Mouse (Mus musculus): Measurements from ENCODE around the gene Rpl6. TPM values are rescaled to one million over a fixed set of nuclear protein-coding genes. Genes with fewer than 3 reads are reported as not detected.
"Not testable (repeated sequence)": the region's sequence is repeated elsewhere in the genome, so short reads cannot be mapped to it uniquely, and the experiment has no call there.

Gene Rpl6
- polyA plus RNA-seq, 1 experiment from 2014 or later, result 505 TPM

DNA sequence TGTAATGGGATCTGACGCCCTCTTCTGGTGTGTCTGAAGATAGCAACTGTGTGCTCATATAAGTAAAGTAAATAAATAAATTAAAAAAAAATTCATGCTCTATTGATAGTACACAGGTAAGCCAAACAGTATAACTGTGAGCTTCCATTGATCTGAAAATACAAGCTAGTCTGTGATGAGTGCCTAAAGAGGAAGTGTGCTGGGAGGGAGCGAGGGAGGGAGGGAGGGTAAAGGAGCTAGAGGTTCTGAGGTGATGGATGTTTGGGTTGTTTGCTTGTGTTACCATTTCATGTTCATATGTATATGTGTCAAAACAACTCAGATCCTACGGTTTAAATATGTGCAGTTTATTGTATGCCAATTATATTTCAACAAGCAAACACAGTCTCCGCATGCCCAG, 22.6 kb downstream of the Rpl6 start:
- no peak for ATAC-seq
- Histone ChIP-seq H3K4me3 (ENCODE audit: low read depth, low read length) (no peak overlapping the region), H3K9me3 (replicated peaks; ENCODE audit: control insufficient read depth, low read length) (no peaks in the 10 kb centered on the region), H3K4me1 (ENCODE audit: control insufficient read depth, insufficient read depth, low read length) (peaks cover 4% of the 10 kb centered on the region; the same call in 1 of the 2 replicates), H3K36me3 (ENCODE audit: control insufficient read depth, insufficient read depth, low read length) (no peaks in the 10 kb centered on the region), H3K4me2 (ENCODE audit: low read length) (no peak overlapping the region), H3K9ac (ENCODE audit: low read length) (no peak overlapping the region), H3K27ac (ENCODE audit: low read depth, low read length) (no peak overlapping the region), H3K27me3 (replicated peaks; ENCODE audit: control insufficient read depth, insufficient read depth, low read length) (no peaks in the 10 kb centered on the region)
- WGBS, result 84% methylated on average over 4 of the region's 4 CpGs
- DNase-seq (ENCODE audit: low spot score), result no peak

DNA sequence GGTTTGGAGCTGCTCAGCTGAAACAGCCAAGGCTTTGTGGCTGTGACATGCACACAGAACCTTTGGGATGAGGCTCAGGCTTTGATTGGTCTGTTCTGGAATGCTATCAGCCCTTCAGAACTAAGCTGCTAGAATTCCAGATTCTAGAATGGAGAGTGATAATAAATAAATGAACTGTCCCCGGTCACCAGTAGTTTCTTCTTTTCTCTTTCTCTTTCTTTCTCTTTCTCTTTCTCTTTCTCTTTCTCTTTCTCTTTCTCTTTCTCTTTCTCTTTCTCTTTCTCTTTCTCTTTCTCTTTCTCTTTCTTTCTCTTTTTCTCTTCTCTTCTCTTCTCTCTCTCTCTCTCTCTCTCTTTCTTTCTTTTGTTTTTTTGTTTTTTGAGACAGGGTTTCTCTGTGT, 23.0 kb downstream of the Rpl6 start:
- H3K4me3 ChIP-seq (ENCODE audit: low read depth, low read length); DNase-seq (ENCODE audit: low spot score); H3K9ac ChIP-seq (ENCODE audit: low read length); H3K36me3 ChIP-seq (ENCODE audit: control insufficient read depth, insufficient read depth, low read length); H3K27ac ChIP-seq (ENCODE audit: low read depth, low read length); H3K4me1 ChIP-seq (ENCODE audit: control insufficient read depth, insufficient read depth, low read length); H3K4me2 ChIP-seq (ENCODE audit: low read length); H3K27me3 ChIP-seq (replicated peaks; ENCODE audit: control insufficient read depth, insufficient read depth, low read length); ATAC-seq; H3K9me3 ChIP-seq (replicated peaks; ENCODE audit: control insufficient read depth, low read length): not testable (repeated sequence)
- 93% methylated on average over 1 of the region's 1 CpGs for WGBS

DNA sequence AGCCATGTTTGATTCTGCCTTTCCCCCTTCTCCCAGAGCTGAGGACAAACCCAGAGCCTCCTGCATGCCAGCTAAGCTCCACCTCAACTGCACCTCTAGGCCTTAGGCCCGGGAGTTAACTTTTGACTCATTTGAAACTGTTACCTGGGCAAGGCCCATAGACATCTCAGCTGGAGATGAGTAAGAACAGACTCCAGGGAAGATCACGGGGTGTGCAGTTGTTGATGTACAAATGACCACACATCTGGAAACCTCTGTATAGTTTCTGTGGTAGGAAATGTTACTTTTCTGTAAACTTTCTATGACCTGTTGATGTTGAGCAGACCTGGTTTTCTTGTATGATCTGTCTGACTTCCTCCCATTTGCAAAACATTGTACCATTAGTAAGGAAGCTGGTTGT, 24.9 kb downstream of the Rpl6 start:
- Histone ChIP-seq H3K9me3 (replicated peaks; ENCODE audit: control insufficient read depth, low read length) (no peaks in the 10 kb centered on the region), H3K4me3 (ENCODE audit: low read depth, low read length) (no peak overlapping the region), H3K4me1 (ENCODE audit: control insufficient read depth, insufficient read depth, low read length) (no peaks in the 10 kb centered on the region), H3K4me2 (ENCODE audit: low read length) (no peak overlapping the region), H3K27me3 (replicated peaks; ENCODE audit: control insufficient read depth, insufficient read depth, low read length) (no peaks in the 10 kb centered on the region), H3K9ac (ENCODE audit: low read length) (no peak overlapping the region), H3K27ac (ENCODE audit: low read depth, low read length) (no peak overlapping the region), H3K36me3 (ENCODE audit: control insufficient read depth, insufficient read depth, low read length) (no peaks in the 10 kb centered on the region)
- 89% methylated on average over 2 of the region's 2 CpGs for WGBS
- ATAC-seq, result no peak
- no peak for DNase-seq (ENCODE audit: low spot score)

DNA sequence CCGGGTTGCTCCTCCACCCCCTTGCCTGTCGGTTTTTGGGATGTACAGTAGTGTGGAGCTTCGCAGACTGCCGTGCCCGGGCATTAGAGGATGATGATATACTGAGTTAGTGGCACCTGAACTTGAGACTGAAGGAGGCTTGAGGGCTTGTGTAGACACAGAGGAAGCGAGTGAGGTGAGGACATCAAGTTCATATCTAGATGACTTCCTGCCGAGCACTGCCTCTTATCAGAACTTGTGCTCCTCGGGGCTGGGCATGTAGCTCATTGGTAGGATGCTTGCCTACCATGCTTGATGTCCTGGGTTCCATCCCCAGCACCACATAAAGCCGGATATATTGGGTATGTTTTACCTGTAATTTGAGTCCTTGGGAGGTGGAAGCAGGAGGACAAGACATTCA, 26.5 kb downstream of the Rpl6 start:
- no peaks in the 10 kb centered on the region for H3K27me3 ChIP-seq (replicated peaks; ENCODE audit: control insufficient read depth, insufficient read depth, low read length)
- H3K4me1 ChIP-seq (ENCODE audit: control insufficient read depth, insufficient read depth, low read length), result no peaks in the 10 kb centered on the region
- no peak overlapping the region for H3K27ac ChIP-seq (ENCODE audit: low read depth, low read length)
- no peak overlapping the region for H3K4me2 ChIP-seq (ENCODE audit: low read length)
- DNase-seq (ENCODE audit: low spot score) (no peak), ATAC-seq (no peak)
- no peak overlapping the region for H3K9ac ChIP-seq (ENCODE audit: low read length)
- no peaks in the 10 kb centered on the region; the same call in 1 of the 2 replicates for H3K9me3 ChIP-seq (replicated peaks; ENCODE audit: control insufficient read depth, low read length)
- H3K4me3 ChIP-seq (ENCODE audit: low read depth, low read length), result no peak overlapping the region
- WGBS, result 91% methylated on average over 9 of the region's 9 CpGs
- H3K36me3 ChIP-seq (ENCODE audit: control insufficient read depth, insufficient read depth, low read length), result no peaks in the 10 kb centered on the region

DNA sequence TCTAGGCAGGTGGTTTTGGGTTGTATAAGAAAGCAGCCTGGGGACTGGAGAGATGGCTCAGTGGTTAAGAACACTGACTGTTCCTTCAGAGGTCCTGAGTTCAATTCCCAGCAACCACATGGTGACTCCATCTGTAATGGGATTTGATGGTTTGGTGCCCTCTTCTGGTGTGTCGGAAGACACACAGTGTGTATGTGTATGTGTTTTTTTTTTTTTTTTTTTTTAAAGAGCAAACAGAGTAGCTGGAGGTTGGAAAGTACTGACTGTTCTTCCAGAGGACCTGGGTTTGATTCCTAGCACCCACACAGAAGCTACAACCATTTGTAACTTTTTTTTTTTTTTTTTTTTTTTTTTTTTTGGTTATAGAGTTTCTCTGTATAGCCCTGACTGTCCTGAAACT, 28.5 kb downstream of the Rpl6 start:
- H3K27me3 ChIP-seq (replicated peaks; ENCODE audit: control insufficient read depth, insufficient read depth, low read length), result no peaks in the 10 kb centered on the region
- WGBS, result 95% methylated on average over 1 of the region's 1 CpGs
- H3K9ac ChIP-seq (ENCODE audit: low read length), result no peak overlapping the region
- no peaks in the 10 kb centered on the region; the same call in 1 of the 2 replicates for H3K9me3 ChIP-seq (replicated peaks; ENCODE audit: control insufficient read depth, low read length)
- H3K4me1 ChIP-seq (ENCODE audit: control insufficient read depth, insufficient read depth, low read length), result no peaks in the 10 kb centered on the region
- DNase-seq (ENCODE audit: low spot score), result no peak
- H3K36me3 ChIP-seq (ENCODE audit: control insufficient read depth, insufficient read depth, low read length), result no peaks in the 10 kb centered on the region
- no peak overlapping the region for H3K4me2 ChIP-seq (ENCODE audit: low read length)
- ATAC-seq, result no peak
- no peak overlapping the region for H3K4me3 ChIP-seq (ENCODE audit: low read depth, low read length)
- H3K27ac ChIP-seq (ENCODE audit: low read depth, low read length), result no peak overlapping the region

DNA sequence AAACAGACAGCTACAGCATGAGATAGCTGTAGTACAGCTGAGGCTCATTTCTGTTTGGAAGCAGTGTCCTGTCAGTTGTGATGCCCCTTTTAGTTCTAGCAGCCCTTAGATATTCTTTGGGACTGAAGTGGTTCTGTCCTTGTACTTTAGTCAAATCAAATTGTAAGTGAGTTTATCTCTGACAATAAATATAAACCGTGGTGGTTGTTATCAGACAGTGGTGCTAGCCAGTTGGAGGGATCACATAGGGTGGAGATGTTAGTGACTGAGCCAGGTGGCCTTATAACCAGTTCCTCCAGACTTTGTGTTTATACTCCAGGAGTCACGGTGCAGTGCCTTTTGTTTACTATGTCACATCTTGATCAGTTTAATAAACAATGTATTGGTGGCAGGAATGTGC, 29.4 kb downstream of the Rpl6 start:
- no peaks in the 10 kb centered on the region for H3K4me1 ChIP-seq (ENCODE audit: control insufficient read depth, insufficient read depth, low read length)
- no peak for ATAC-seq
- WGBS, result 92% methylated on average over 2 of the region's 2 CpGs
- H3K36me3 ChIP-seq (ENCODE audit: control insufficient read depth, insufficient read depth, low read length), result no peaks in the 10 kb centered on the region
- no peak for DNase-seq (ENCODE audit: low spot score)
- H3K27me3 ChIP-seq (replicated peaks; ENCODE audit: control insufficient read depth, insufficient read depth, low read length), result no peaks in the 10 kb centered on the region
- no peak overlapping the region for H3K4me3 ChIP-seq (ENCODE audit: low read depth, low read length)
- H3K4me2 ChIP-seq (ENCODE audit: low read length), result no peak overlapping the region
- H3K27ac ChIP-seq (ENCODE audit: low read depth, low read length), result no peak overlapping the region
- no peaks in the 10 kb centered on the region; the same call in 1 of the 2 replicates for H3K9me3 ChIP-seq (replicated peaks; ENCODE audit: control insufficient read depth, low read length)
- no peak overlapping the region for H3K9ac ChIP-seq (ENCODE audit: low read length)

DNA sequence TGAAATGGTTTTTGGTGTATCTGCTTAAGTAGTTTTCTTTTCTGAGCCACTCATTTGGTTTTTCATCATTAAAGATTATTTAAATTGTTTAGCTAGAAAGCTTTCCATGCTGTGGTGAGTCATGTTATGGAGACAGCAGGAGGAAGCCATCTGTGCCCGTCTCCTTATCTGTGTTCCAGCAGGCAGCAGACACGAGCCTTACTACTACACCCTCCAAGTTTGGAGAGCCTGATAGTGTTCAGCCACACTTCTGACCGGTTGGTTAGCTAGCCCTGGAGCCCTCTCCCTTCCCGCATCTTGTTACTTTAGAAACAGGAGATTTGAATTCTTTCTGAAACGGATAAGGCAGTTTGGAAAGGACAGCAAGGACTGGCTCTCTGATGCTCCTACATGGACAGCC, 31.9 kb downstream of the Rpl6 start:
- ATAC-seq, result no peak
- no peak overlapping the region for H3K27ac ChIP-seq (ENCODE audit: low read depth, low read length)
- H3K9me3 ChIP-seq (replicated peaks; ENCODE audit: control insufficient read depth, low read length), result no peaks in the 10 kb centered on the region; the same call in 1 of the 2 replicates
- no peaks in the 10 kb centered on the region for H3K27me3 ChIP-seq (replicated peaks; ENCODE audit: control insufficient read depth, insufficient read depth, low read length)
- H3K4me2 ChIP-seq (ENCODE audit: low read length), result no peak overlapping the region
- H3K36me3 ChIP-seq (ENCODE audit: control insufficient read depth, insufficient read depth, low read length), result no peaks in the 10 kb centered on the region
- H3K4me3 ChIP-seq (ENCODE audit: low read depth, low read length), result no peak overlapping the region
- H3K4me1 ChIP-seq (ENCODE audit: control insufficient read depth, insufficient read depth, low read length), result no peaks in the 10 kb centered on the region
- 77% methylated on average over 5 of the region's 5 CpGs for WGBS
- H3K9ac ChIP-seq (ENCODE audit: low read length), result no peak overlapping the region
- peak; percentile 47 for DNase-seq (ENCODE audit: low spot score)

DNA sequence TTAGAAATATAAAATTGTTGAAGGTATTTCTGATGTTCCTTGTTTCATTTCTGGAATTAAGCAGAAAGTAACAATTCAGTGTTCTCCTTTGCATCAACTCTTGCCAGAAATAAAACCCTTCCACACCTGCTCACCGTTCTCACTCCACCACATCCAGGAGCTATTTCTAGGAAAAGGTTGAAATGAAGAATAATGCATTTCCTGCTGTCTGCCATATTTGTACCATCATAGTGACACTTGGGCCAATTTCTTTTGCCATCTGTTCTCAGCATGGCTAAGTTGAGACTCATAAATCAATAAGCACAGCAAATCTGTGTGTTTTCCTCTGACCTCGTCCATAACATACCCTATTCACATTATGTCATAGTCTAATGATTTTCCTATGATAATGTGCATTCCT, 33.9 kb downstream of the Rpl6 start:
- Histone ChIP-seq H3K36me3 (ENCODE audit: control insufficient read depth, insufficient read depth, low read length) (no peaks in the 10 kb centered on the region), H3K9ac (ENCODE audit: low read length) (no peak overlapping the region), H3K4me1 (ENCODE audit: control insufficient read depth, insufficient read depth, low read length) (no peaks in the 10 kb centered on the region), H3K27me3 (replicated peaks; ENCODE audit: control insufficient read depth, insufficient read depth, low read length) (no peaks in the 10 kb centered on the region), H3K4me2 (ENCODE audit: low read length) (no peak overlapping the region), H3K4me3 (ENCODE audit: low read depth, low read length) (no peak overlapping the region), H3K27ac (ENCODE audit: low read depth, low read length) (no peak overlapping the region), H3K9me3 (replicated peaks; ENCODE audit: control insufficient read depth, low read length) (no peaks in the 10 kb centered on the region; the same call in 1 of the 2 replicates)
- no peak for ATAC-seq
- DNase-seq (ENCODE audit: low spot score), result peak; percentile 25
- 72% methylated on average over 2 of the region's 2 CpGs for WGBS

DNA sequence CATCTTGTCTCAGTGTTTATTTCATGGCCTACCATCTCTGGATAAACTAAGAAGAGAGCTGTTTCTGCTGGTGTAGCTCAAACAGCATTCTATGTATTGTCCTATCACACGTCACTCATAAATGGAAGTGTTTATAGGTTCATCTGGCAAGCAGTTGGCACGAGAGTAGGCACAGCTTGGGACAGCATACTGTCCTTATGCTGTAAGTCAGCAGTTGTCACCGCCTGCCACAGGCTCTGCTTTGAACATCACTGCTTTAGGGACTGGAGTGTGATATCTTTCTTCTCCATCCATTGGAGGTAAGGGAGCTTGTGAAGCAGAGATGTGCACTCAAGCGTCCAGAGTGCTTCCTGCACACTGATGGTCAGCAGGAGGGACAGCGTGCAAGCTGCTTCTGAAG, 35.6 kb downstream of the Rpl6 start:
- Histone ChIP-seq H3K36me3 (ENCODE audit: control insufficient read depth, insufficient read depth, low read length) (no peaks in the 10 kb centered on the region), H3K9ac (ENCODE audit: low read length) (no peak overlapping the region), H3K4me1 (ENCODE audit: control insufficient read depth, insufficient read depth, low read length) (no peaks in the 10 kb centered on the region), H3K4me2 (ENCODE audit: low read length) (no peak overlapping the region), H3K27ac (ENCODE audit: low read depth, low read length) (no peak overlapping the region), H3K9me3 (replicated peaks; ENCODE audit: control insufficient read depth, low read length) (no peaks in the 10 kb centered on the region; the same call in 1 of the 2 replicates), H3K27me3 (replicated peaks; ENCODE audit: control insufficient read depth, insufficient read depth, low read length) (no peaks in the 10 kb centered on the region), H3K4me3 (ENCODE audit: low read depth, low read length) (no peak overlapping the region)
- 72% methylated on average over 5 of the region's 5 CpGs for WGBS
- ATAC-seq (peak; percentile 82; the same call in 1 of the 2 replicates), DNase-seq (ENCODE audit: low spot score) (peak; percentile 81)
